Mouse (Mus musculus): ENCODE measurements around the gene Pcf11. TPM values are rescaled to one million over a fixed set of nuclear protein-coding genes. Genes with fewer than 3 reads are reported as not detected.

Pcf11 gene
- 67.9 TPM for polyA plus RNA-seq (2017; shearing (Covaris generic))

GRCm38 (mm10) chr7:92669507-92670471 is at the start of gene Pcf11:
Gene Pcf11, minus strand, starts transcription at chr7:92669934.

GRCm38 (mm10) chr7:92637021-92637625 is 32.6 kb downstream of the Pcf11 start, which contains the start of gene Ankrd42:
Gene Ankrd42, minus strand, starts transcription at chr7:92637142.

Other genes with a start within 250 kb of the Pcf11 start
- gene Ccdc90b, start 108.8 kb downstream of the Pcf11 start, polyA plus RNA-seq (2017; shearing (Covaris generic)): 9.0 TPM
- gene Ankrd42, start 32.8 kb downstream of the Pcf11 start, polyA plus RNA-seq (2017; shearing (Covaris generic)): not detected
- 0.11 TPM for gene Rab30, start 71.7 kb upstream of the Pcf11 start, polyA plus RNA-seq (2017; shearing (Covaris generic))
- 4.3 TPM for gene Ddias, start 204.3 kb upstream of the Pcf11 start, polyA plus RNA-seq (2017; shearing (Covaris generic))
- 21.5 TPM for gene Prcp, start 204.5 kb upstream of the Pcf11 start, polyA plus RNA-seq (2017; shearing (Covaris generic))